Mouse (Mus musculus) midbrain, postnatal 0 days (tissue): Measurements from ENCODE around the gene Nol10. TPM values are rescaled to one million over a fixed set of nuclear protein-coding genes. Genes with fewer than 3 reads are reported as not detected.
A peak's percentile ranks its signal among the peaks of the same experiment; 100 is the strongest.

Experiments
- ATAC-seq: fragments of 200-750 bp; cut with Nextera tagmentation; 2 replicates; pipeline ENCODE4 v1.8.0; 2017; ENCODE audit warnings: moderate number of reproducible peaks, mild to moderate bottlenecking, moderate TSS enrichment, moderate library complexity; ENCODE audit not compliant: low FRiP score
- DNase-seq: peaks from one replicate; pipeline ENCODE4 v3.0.0-alpha.2; 2015; ENCODE audit warnings: low spot score
- H3K27ac ChIP-seq: fragments of 300-500 bp; sonication (generic); 2 replicates; pipeline ENCODE4 v1.5.1; 2014; ENCODE audit warnings: low read depth, mild to moderate bottlenecking, low read length, mixed read lengths
- H3K27me3 ChIP-seq: fragments of 300-500 bp; sonication (generic); 2 replicates; pipeline ENCODE4 v1.6.1; 2014; ENCODE audit warnings: low read length, control low read depth, mixed read lengths; ENCODE audit not compliant: insufficient read depth
- H3K36me3 ChIP-seq: fragments of 300-500 bp; sonication (generic); 2 replicates; pipeline ENCODE4 v1.6.1; 2014; ENCODE audit warnings: low read length, control low read depth, mixed read lengths; ENCODE audit not compliant: insufficient read depth
- H3K4me1 ChIP-seq: fragments of 300-500 bp; sonication (generic); 2 replicates; pipeline ENCODE4 v1.6.1; 2014; ENCODE audit warnings: mild to moderate bottlenecking, control low read depth, antibody characterized with exemption, low read length, mixed read lengths; ENCODE audit not compliant: insufficient read depth
- H3K4me2 ChIP-seq: fragments of 300-500 bp; sonication (generic); 2 replicates; pipeline ENCODE4 v1.6.1; 2014; ENCODE audit warnings: low read depth, mild to moderate bottlenecking, low read length, mixed read lengths; ENCODE audit not compliant: poor library complexity, severe bottlenecking
- H3K4me3 ChIP-seq: fragments of 300-500 bp; sonication (generic); 2 replicates; pipeline ENCODE4 v1.5.1; 2014; ENCODE audit warnings: low read depth, mild to moderate bottlenecking, low read length, moderate library complexity
- H3K9ac ChIP-seq: fragments of 300-500 bp; sonication (generic); replicated peaks from 2 replicates; pipeline ENCODE4 v1.6.1; 2014; ENCODE audit warnings: mild to moderate bottlenecking, low read length, moderate library complexity, mixed read lengths; ENCODE audit not compliant: poor library complexity, severe bottlenecking
- H3K9me3 ChIP-seq: fragments of 300-500 bp; sonication (generic); 2 replicates; pipeline ENCODE4 v1.6.1; 2016; ENCODE audit warnings: low read length, control low read depth
- CTCF ChIP-seq: IDR thresholded peaks from 2 replicates; pipeline ENCODE4 v1.5.1; 2016; ENCODE audit warnings: antibody characterized with exemption, mild to moderate bottlenecking
- WGBS: fragments of 180-500 bp; shearing (Covaris S2); extraction: QIAGEN DNeasy Blood & Tissue Kit; methylation state at CpG from one replicate; pipeline ENCODE4 v1.1.7; 2014; 5-methylcytosine and 5-hydroxymethylcytosine counted together
- microRNA-seq: library from miRNA; unstranded; fragments of <30 nt; microRNA quantifications from one replicate; pipeline ENCODE4, GENCODE M21; 2016; ENCODE audit warnings: borderline number of aligned reads
- polyA plus RNA-seq: library from polyadenylated mRNA; unstranded; fragments of >200 nt; fragmentation: Nextera tagmentation; extraction: Ambion mirVana; gene quantifications from 2 replicates; pipeline ENCODE4 v1.2.1, GENCODE M21; 2015
- total RNA-seq: library from RNA; depleted of rRNA; stranded (reverse); fragments of >200 nt; gene quantifications from 2 replicates; pipeline ENCODE4 v1.2.3, GENCODE M21; 2014; rRNA removed

Nol10 gene
- total and polyA plus RNA-seq, 2 experiments from 2014 or later, result 6.5 to 11.8 TPM

- DNase-seq, result no peak
- no peak overlapping the region for H3K4me2 ChIP-seq
Measured at GRCm38 (mm10) chr12:17473128-17473527, 124.9 kb downstream of the Nol10 start.

GRCm38 (mm10) chr12:17473862-17474261 is 125.6 kb downstream of the Nol10 start:
- ATAC-seq, result no peak

More at GRCm38 (mm10) chr12:17473128-17473527, 124.9 kb downstream of the Nol10 start:
- WGBS, result 97% methylated on average over 3 of the region's 3 CpGs
- Histone ChIP-seq H3K27ac (no peak overlapping the region), H3K9me3 (no peaks in the 10 kb centered on the region), H3K27me3 (no peaks in the 10 kb centered on the region), H3K36me3 (no peaks in the 10 kb centered on the region), H3K4me3 (no peak overlapping the region), H3K9ac (no peak overlapping the region), H3K4me1 (no peaks in the 10 kb centered on the region)
- TF ChIP-seq CTCF, result no peak
- no peak for ATAC-seq

GRCm38 (mm10) chr12:17474681-17475080 is 126.4 kb downstream of the Nol10 start:
- Histone ChIP-seq H3K4me3 (no peak overlapping the region), H3K27me3 (no peaks in the 10 kb centered on the region), H3K4me2 (no peak overlapping the region), H3K9ac (no peak overlapping the region), H3K9me3 (no peaks in the 10 kb centered on the region), H3K4me1 (no peaks in the 10 kb centered on the region), H3K27ac (no peak overlapping the region), H3K36me3 (no peaks in the 10 kb centered on the region)
- 64% methylated on average over 4 of the region's 4 CpGs for WGBS
- TF ChIP-seq CTCF, result no peak
- ATAC-seq (no peak), DNase-seq (no peak)

More at GRCm38 (mm10) chr12:17473862-17474261, 125.6 kb downstream of the Nol10 start:
- no peak for TF ChIP-seq CTCF
- no peak overlapping the region for H3K27ac ChIP-seq
- no peak overlapping the region for H3K4me2 ChIP-seq
- DNase-seq, result no peak
- no peaks in the 10 kb centered on the region for H3K9me3 ChIP-seq
- no peaks in the 10 kb centered on the region for H3K36me3 ChIP-seq
- no peak overlapping the region for H3K4me3 ChIP-seq
- no peaks in the 10 kb centered on the region for H3K4me1 ChIP-seq
- H3K9ac ChIP-seq, result no peak overlapping the region
- WGBS, result 94% methylated on average over 3 of the region's 3 CpGs
- H3K27me3 ChIP-seq, result no peaks in the 10 kb centered on the region

- no peak for ATAC-seq
Measured at GRCm38 (mm10) chr12:17475146-17475545, 126.9 kb downstream of the Nol10 start.

GRCm38 (mm10) chr12:17478196-17478595 is 129.9 kb downstream of the Nol10 start:
- no peak for DNase-seq
- no peak for ATAC-seq
- H3K9me3 ChIP-seq, result no peaks in the 10 kb centered on the region
- H3K4me1 ChIP-seq, result no peaks in the 10 kb centered on the region
- H3K27me3 ChIP-seq, result no peaks in the 10 kb centered on the region
- H3K27ac ChIP-seq, result no peak overlapping the region
- H3K4me3 ChIP-seq, result no peak overlapping the region
- no peak for TF ChIP-seq CTCF
- no peak overlapping the region for H3K4me2 ChIP-seq
- H3K9ac ChIP-seq, result no peak overlapping the region
- 82% methylated on average over 12 of the region's 12 CpGs for WGBS
- no peaks in the 10 kb centered on the region for H3K36me3 ChIP-seq

More at GRCm38 (mm10) chr12:17475146-17475545, 126.9 kb downstream of the Nol10 start:
- WGBS, result 80% methylated on average over 4 of the region's 4 CpGs
- H3K4me1 ChIP-seq, result no peaks in the 10 kb centered on the region
- H3K9me3 ChIP-seq, result no peaks in the 10 kb centered on the region
- no peaks in the 10 kb centered on the region for H3K27me3 ChIP-seq
- no peak overlapping the region for H3K4me3 ChIP-seq
- H3K27ac ChIP-seq, result no peak overlapping the region
- no peaks in the 10 kb centered on the region for H3K36me3 ChIP-seq
- no peak for TF ChIP-seq CTCF
- no peak overlapping the region for H3K4me2 ChIP-seq
- DNase-seq, result no peak
- H3K9ac ChIP-seq, result no peak overlapping the region

GRCm38 (mm10) chr12:17478856-17479255 is 130.6 kb downstream of the Nol10 start:
- no peak for DNase-seq
- H3K27ac ChIP-seq, result no peak overlapping the region
- no peak overlapping the region for H3K4me2 ChIP-seq
- no peaks in the 10 kb centered on the region for H3K9me3 ChIP-seq
- no peaks in the 10 kb centered on the region for H3K27me3 ChIP-seq
- no peaks in the 10 kb centered on the region for H3K36me3 ChIP-seq
- no peaks in the 10 kb centered on the region for H3K4me1 ChIP-seq
- H3K9ac ChIP-seq, result no peak overlapping the region
- no peak for TF ChIP-seq CTCF
- H3K4me3 ChIP-seq, result no peak overlapping the region
- ATAC-seq, result no peak
- 88% methylated on average over 2 of the region's 2 CpGs for WGBS

Small RNA genes lying within 50 kb of the gene (microRNA-seq; reads per million reads assigned to microRNA genes)
- 16.4 reads per million, percentile 27 among the genes with 10 or more reads in this experiment for gene Mir3066

Other genes starting within 250 kb of the Nol10 start
- 11.0 and 12.2 TPM in 2 replicates for gene Kcnf1, start 171.6 kb upstream of the Nol10 start, total RNA-seq
- gene Kcnf1, start 171.6 kb upstream of the Nol10 start, polyA plus RNA-seq, result 4.7 and 5.1 TPM in 2 replicates
- gene Pdia6, start 81.9 kb upstream of the Nol10 start, total RNA-seq, result 85.4 and 116 TPM in 2 replicates
- 184 and 188 TPM in 2 replicates for gene Pdia6, start 81.9 kb upstream of the Nol10 start, polyA plus RNA-seq
- gene Atp6v1c2, start 19.1 kb upstream of the Nol10 start, total RNA-seq, result 1.6 and 1.9 TPM in 2 replicates
- gene Atp6v1c2, start 19.1 kb upstream of the Nol10 start, polyA plus RNA-seq, result 1.8 and 2.0 TPM in 2 replicates
- gene Odc1, start 196.3 kb downstream of the Nol10 start, total RNA-seq, result 181 and 197 TPM in 2 replicates
- gene Odc1, start 196.3 kb downstream of the Nol10 start, polyA plus RNA-seq, result 90.9 and 102 TPM in 2 replicates